Mouse (Mus musculus): ENCODE results near the gene Mrpl46.

- TF ChIP-seq CTCF (IDR thresholded peaks at IDR 0.05; ENCODE audit: low read depth, low read length) (no peak), POLR2A (IDR thresholded peaks at IDR 0.05; ENCODE audit: borderline replicate concordance, low read depth, low read length) (no peak)
These were observed 19.5 kb downstream of the Mrpl46 start for GRCm38 (mm10) chr7:78763801-78764200.

All from bone marrow macrophage, adult 2 months (primary cell).